Mouse (Mus musculus): ENCODE measurements around the gene Ptpn7. TPM values are rescaled to one million over a fixed set of nuclear protein-coding genes. Genes with fewer than 3 reads are reported as not detected.

Gene Ptpn7
- total and polyA plus RNA-seq, 3 experiments = 202 to 215 TPM; not detected in 1

GRCm38 (mm10) chr1:135126443-135127027, 6.0 kb upstream of the Ptpn7 start:
- no peak for TF ChIP-seq TCF12 (IDR thresholded peaks at IDR 0.05; ENCODE audit: low read depth, low read length)
- TF ChIP-seq ZMIZ1 (IDR thresholded peaks at IDR 0.05; ENCODE audit: low read depth, low read length) = no peak
- TF ChIP-seq ZC3H11A (IDR thresholded peaks at IDR 0.05; ENCODE audit: low read depth, low read length) = no peak
- no peak for TF ChIP-seq SIN3A (IDR thresholded peaks at IDR 0.05; ENCODE audit: low read length)
- no peak for TF ChIP-seq MAZ (IDR thresholded peaks at IDR 0.05; ENCODE audit: low read depth, low read length)
- TF ChIP-seq MYB (IDR thresholded peaks at IDR 0.05; ENCODE audit: low read depth, low read length) = no peak
- TF ChIP-seq CHD2 (IDR thresholded peaks at IDR 0.05; ENCODE audit: low read length) = no peak
- Histone ChIP-seq H3K4me3 (ENCODE audit: control insufficient read depth in 1 of 2, insufficient read depth in 1 of 2, low read depth in 2 of 2, low read length in 2 of 2) (no peak overlapping the region), H3K27me3 (ENCODE audit: control insufficient read depth in 1 of 2, insufficient read depth in 2 of 2, low read length in 2 of 2) (no peaks in the 10 kb centered on the region), H3K9ac (ENCODE audit: control insufficient read depth, low read depth, low read length, poor library complexity, severe bottlenecking) (no peak overlapping the region), H3K36me3 (ENCODE audit: control insufficient read depth in 1 of 2, insufficient read depth in 2 of 2, low read length in 2 of 2) (peaks cover 2 to 9% of the 10 kb centered on the region in 2 experiments; a peak in 3 of 4 replicates), H3K4me1 (ENCODE audit: control insufficient read depth in 1 of 2, insufficient read depth in 2 of 2, low read length in 2 of 2) (peaks cover 0 to 19% of the 10 kb centered on the region in 2 experiments; a peak in 3 of 4 replicates), H3K9me3 (replicated peaks; ENCODE audit: insufficient read depth, low read length) (no peaks in the 10 kb centered on the region), H3K27ac (ENCODE audit: control insufficient read depth, low read depth, low read length) (no peak overlapping the region), H3K79me2 (ENCODE audit: control insufficient read depth, insufficient read depth, low read length, poor library complexity) (peaks cover 3% of the 10 kb centered on the region; the same call in 1 of the 2 replicates)
- DNase-seq (ENCODE audit: low read depth, low spot score) = no peak

GRCm38 (mm10) chr1:135128011-135128441, 4.5 kb upstream of the Ptpn7 start:
- TF ChIP-seq RCOR1 (IDR thresholded peaks at IDR 0.05; ENCODE audit: low read depth, low read length) (no peak), KAT2A (conservative IDR thresholded peaks at IDR 0.05; ENCODE audit: low read depth, low read length) (no peak), JUND (IDR thresholded peaks at IDR 0.05; ENCODE audit: low read depth, low read length) (no peak), POLR2AphosphoS5 (IDR thresholded peaks at IDR 0.05; ENCODE audit: borderline replicate concordance, low read depth, low read length) (no peak)
- H3K36me3 ChIP-seq (ENCODE audit: control insufficient read depth in 1 of 2, insufficient read depth in 2 of 2, low read length in 2 of 2) = peaks cover 2 to 9% of the 10 kb centered on the region in 2 experiments; a peak in 3 of 4 replicates
- H3K4me1 ChIP-seq (ENCODE audit: control insufficient read depth in 1 of 2, insufficient read depth in 2 of 2, low read length in 2 of 2) = peaks cover 0 to 19% of the 10 kb centered on the region in 2 experiments; a peak in 3 of 4 replicates
- no peak overlapping the region for H3K9ac ChIP-seq (ENCODE audit: control insufficient read depth, low read depth, low read length, poor library complexity, severe bottlenecking)
- no peak overlapping the region for H3K27ac ChIP-seq (ENCODE audit: control insufficient read depth, low read depth, low read length)
- no peaks in the 10 kb centered on the region for H3K27me3 ChIP-seq (ENCODE audit: control insufficient read depth in 1 of 2, insufficient read depth in 2 of 2, low read length in 2 of 2)
- H3K4me3 ChIP-seq (ENCODE audit: control insufficient read depth in 1 of 2, insufficient read depth in 1 of 2, low read depth in 2 of 2, low read length in 2 of 2) = no peak overlapping the region
- DNase-seq (ENCODE audit: low read depth, low spot score) = no peak
- peaks cover 16% of the 10 kb centered on the region for H3K79me2 ChIP-seq (ENCODE audit: control insufficient read depth, insufficient read depth, low read length, poor library complexity)
- no peaks in the 10 kb centered on the region for H3K9me3 ChIP-seq (replicated peaks; ENCODE audit: insufficient read depth, low read length)

- TF ChIP-seq TCF12 (IDR thresholded peaks at IDR 0.05; ENCODE audit: low read depth, low read length) = no peak
- TF ChIP-seq CHD2 (IDR thresholded peaks at IDR 0.05; ENCODE audit: low read length) = no peak
- TF ChIP-seq ZKSCAN1 (IDR thresholded peaks at IDR 0.05; ENCODE audit: low read depth, low read length) = no peak
- no peak for TF ChIP-seq POLR2AphosphoS5 (IDR thresholded peaks at IDR 0.05; ENCODE audit: borderline replicate concordance, low read depth, low read length)
- no peak for TF ChIP-seq ZNF384 (IDR thresholded peaks at IDR 0.05; ENCODE audit: low read depth, low read length)
- TF ChIP-seq TBP (IDR thresholded peaks at IDR 0.05; ENCODE audit: low read depth, low read length) = no peak
- TF ChIP-seq UBTF (IDR thresholded peaks at IDR 0.05; ENCODE audit: borderline replicate concordance, insufficient read depth, low read depth, low read length) = no peak
- no peak for TF ChIP-seq EP300 (IDR thresholded peaks at IDR 0.05; ENCODE audit: low read depth in 1 of 2, low read length in 2 of 2)
- no peak for TF ChIP-seq TAL1 (IDR thresholded peaks at IDR 0.05; ENCODE audit: low read length)
- Histone ChIP-seq H3K27ac (ENCODE audit: control insufficient read depth, low read depth, low read length) (no peak overlapping the region), H3K9me3 (replicated peaks; ENCODE audit: insufficient read depth, low read length) (no peaks in the 10 kb centered on the region), H3K4me1 (ENCODE audit: control insufficient read depth in 1 of 2, insufficient read depth in 2 of 2, low read length in 2 of 2) (peaks cover 0 to 19% of the 10 kb centered on the region in 2 experiments; a peak in 3 of 4 replicates), H3K4me3 (ENCODE audit: control insufficient read depth in 1 of 2, insufficient read depth in 1 of 2, low read depth in 2 of 2, low read length in 2 of 2) (no peak overlapping the region), H3K27me3 (ENCODE audit: control insufficient read depth in 1 of 2, insufficient read depth in 2 of 2, low read length in 2 of 2) (no peaks in the 10 kb centered on the region), H3K9ac (ENCODE audit: control insufficient read depth, low read depth, low read length, poor library complexity, severe bottlenecking) (no peak overlapping the region), H3K79me2 (ENCODE audit: control insufficient read depth, insufficient read depth, low read length, poor library complexity) (peaks cover 25% of the 10 kb centered on the region), H3K36me3 (ENCODE audit: control insufficient read depth in 1 of 2, insufficient read depth in 2 of 2, low read length in 2 of 2) (peaks cover 2 to 9% of the 10 kb centered on the region in 2 experiments; a peak in 3 of 4 replicates)
- no peak for DNase-seq (ENCODE audit: low read depth, low spot score)
Observed at GRCm38 (mm10) chr1:135128986-135129385, 3.5 kb upstream of the Ptpn7 start.
